Mouse (Mus musculus): Measurements from ENCODE around the gene Tnfsf15.

GRCm38 (mm10) chr4:63739524-63739923 lies 5.4 kb downstream of the Tnfsf15 start:
- TF ChIP-seq CTCF (IDR thresholded peaks at IDR 0.05; ENCODE audit: low read depth): no peak
- no peak for TF ChIP-seq EP300 (IDR thresholded peaks at IDR 0.05; ENCODE audit: low read depth)
